Mouse (Mus musculus) midbrain, embryonic 16.5 days (tissue): ENCODE data around the gene Ascc1. TPM values are rescaled to one million over a fixed set of nuclear protein-coding genes. Genes with fewer than 3 reads are reported as not detected.
"Not testable (repeated sequence)": the region's sequence is repeated elsewhere in the genome, so short reads cannot be mapped to it uniquely, and the experiment has no call there.

ENCODE experiments used
- ATAC-seq: fragments of 200-750 bp; cut with Nextera tagmentation; 2 replicates; pipeline ENCODE4 v1.8.0; 2017; ENCODE audit warnings: moderate TSS enrichment
- H3K27ac ChIP-seq: fragments of 300-500 bp; sonication (generic); 2 replicates; pipeline ENCODE4 v1.5.1; 2014; ENCODE audit warnings: mild to moderate bottlenecking, low read length, mixed read lengths
- H3K27me3 ChIP-seq: fragments of 300-500 bp; sonication (generic); 2 replicates; pipeline ENCODE4 v1.6.1; 2014; ENCODE audit warnings: low read depth, low read length, mixed read lengths; ENCODE audit not compliant: control insufficient read depth, insufficient read depth
- H3K36me3 ChIP-seq: fragments of 300-500 bp; sonication (generic); 2 replicates; pipeline ENCODE4 v1.6.1; 2014; ENCODE audit warnings: mild to moderate bottlenecking, low read length, moderate library complexity, mixed read lengths; ENCODE audit not compliant: control insufficient read depth, insufficient read depth
- H3K4me1 ChIP-seq: fragments of 300-500 bp; sonication (generic); 2 replicates; pipeline ENCODE4 v1.6.1; 2014; ENCODE audit warnings: mild to moderate bottlenecking, low read length, mixed read lengths; ENCODE audit not compliant: control insufficient read depth, insufficient read depth
- H3K4me2 ChIP-seq: fragments of 300-500 bp; sonication (generic); 2 replicates; pipeline ENCODE4 v1.6.1; 2014; ENCODE audit warnings: mild to moderate bottlenecking, low read length, mixed read lengths
- H3K4me3 ChIP-seq: fragments of 300-500 bp; sonication (generic); 2 replicates; pipeline ENCODE4 v1.5.1; 2014; ENCODE audit warnings: low read depth, mild to moderate bottlenecking, low read length, moderate library complexity, mixed read lengths
- H3K9ac ChIP-seq: fragments of 300-500 bp; sonication (generic); 2 replicates; pipeline ENCODE4 v1.6.1; 2014; ENCODE audit warnings: low read depth, low read length, mixed read lengths
- H3K9me3 ChIP-seq: fragments of 300-500 bp; sonication (generic); replicated peaks from 2 replicates; pipeline ENCODE4 v1.6.1; 2014; ENCODE audit warnings: mild to moderate bottlenecking, low read length, mixed read lengths; ENCODE audit not compliant: control insufficient read depth, poor library complexity, severe bottlenecking
- WGBS: fragments of 180-500 bp; shearing (Covaris S2); extraction: QIAGEN DNeasy Blood & Tissue Kit; methylation state at CpG from one replicate; pipeline ENCODE4 v1.1.7; 2014; 5-methylcytosine and 5-hydroxymethylcytosine counted together
- polyA plus RNA-seq: library from polyadenylated mRNA; unstranded; fragments of >200 nt; fragmentation: Nextera tagmentation; extraction: Ambion mirVana; gene quantifications from 2 replicates; pipeline ENCODE4 v1.2.1, GENCODE M21; 2015

Ascc1 gene
- polyA plus RNA-seq, 1 experiment from 2014 or later, result 54.5 TPM

DNA sequence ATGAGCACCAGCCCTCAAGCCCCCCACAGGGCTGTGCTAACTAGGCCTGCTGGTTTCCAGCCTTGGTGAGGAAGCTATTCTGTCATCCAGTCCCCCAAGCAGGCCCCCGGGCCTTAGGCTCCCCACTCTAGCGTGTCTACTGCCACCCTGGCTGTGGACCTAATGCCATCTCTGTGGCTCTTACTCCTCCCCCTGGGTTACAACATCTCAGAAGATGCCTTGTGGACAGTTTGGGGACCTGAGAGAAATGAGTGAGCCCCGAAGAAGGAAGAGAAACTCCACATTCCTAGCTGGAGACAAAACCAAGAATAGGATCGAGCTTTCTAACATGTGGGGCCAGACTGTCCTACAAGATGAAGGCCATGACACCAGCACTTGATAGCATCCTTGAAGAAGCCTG, 127.9 kb downstream of the Ascc1 start:
- no peaks in the 10 kb centered on the region for H3K27me3 ChIP-seq
- no peak overlapping the region for H3K27ac ChIP-seq
- no peaks in the 10 kb centered on the region for H3K9me3 ChIP-seq
- no peak overlapping the region for H3K4me2 ChIP-seq
- 85% methylated on average over 4 of the region's 4 CpGs for WGBS
- H3K4me3 ChIP-seq, result no peak overlapping the region
- H3K9ac ChIP-seq, result no peak overlapping the region
- peaks cover 33% of the 10 kb centered on the region for H3K36me3 ChIP-seq
- no peaks in the 10 kb centered on the region for H3K4me1 ChIP-seq
- no peak for ATAC-seq

- H3K27ac ChIP-seq, result no peak overlapping the region
- ATAC-seq, result no peak
- no peak overlapping the region for H3K9ac ChIP-seq
- H3K9me3 ChIP-seq, result no peaks in the 10 kb centered on the region
- H3K4me2 ChIP-seq, result no peak overlapping the region
- H3K4me3 ChIP-seq, result no peak overlapping the region
- no peaks in the 10 kb centered on the region for H3K27me3 ChIP-seq
- WGBS, result 31% methylated on average over 6 of the region's 6 CpGs
- H3K36me3 ChIP-seq, result peaks cover 23% of the 10 kb centered on the region
- H3K4me1 ChIP-seq, result no peaks in the 10 kb centered on the region
These were observed 130.9 kb downstream of the Ascc1 start for GRCm38 (mm10) chr10:60133501-60133900.

DNA sequence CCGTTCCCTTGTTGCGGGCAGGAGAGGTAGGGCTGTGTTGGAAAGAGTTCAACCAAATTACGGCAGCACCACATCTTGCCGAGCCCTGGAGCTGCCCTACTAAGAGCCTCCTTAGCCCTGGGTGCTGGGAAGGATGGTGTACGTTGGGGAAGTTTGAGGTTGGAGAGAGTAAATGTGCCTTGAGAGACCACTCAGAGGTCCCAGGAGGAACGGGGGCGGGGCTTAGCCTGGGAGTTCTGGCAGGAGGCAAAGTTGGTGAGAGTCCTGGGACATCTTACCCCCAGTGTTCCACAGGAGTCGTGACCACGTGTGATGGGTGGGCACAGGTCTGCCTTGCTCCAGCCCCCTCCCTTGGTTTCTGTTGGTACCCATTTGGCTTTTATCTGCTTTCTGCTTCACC, 131.6 kb downstream of the Ascc1 start:
- H3K4me1 ChIP-seq, result no peaks in the 10 kb centered on the region
- no peak overlapping the region for H3K27ac ChIP-seq
- no peaks in the 10 kb centered on the region for H3K27me3 ChIP-seq
- H3K4me2 ChIP-seq, result no peak overlapping the region
- no peaks in the 10 kb centered on the region for H3K9me3 ChIP-seq
- no peak for ATAC-seq
- H3K36me3 ChIP-seq, result peaks cover 21% of the 10 kb centered on the region
- no peak overlapping the region for H3K9ac ChIP-seq
- no peak overlapping the region for H3K4me3 ChIP-seq
- WGBS, result 62% methylated on average over 9 of the region's 9 CpGs

DNA sequence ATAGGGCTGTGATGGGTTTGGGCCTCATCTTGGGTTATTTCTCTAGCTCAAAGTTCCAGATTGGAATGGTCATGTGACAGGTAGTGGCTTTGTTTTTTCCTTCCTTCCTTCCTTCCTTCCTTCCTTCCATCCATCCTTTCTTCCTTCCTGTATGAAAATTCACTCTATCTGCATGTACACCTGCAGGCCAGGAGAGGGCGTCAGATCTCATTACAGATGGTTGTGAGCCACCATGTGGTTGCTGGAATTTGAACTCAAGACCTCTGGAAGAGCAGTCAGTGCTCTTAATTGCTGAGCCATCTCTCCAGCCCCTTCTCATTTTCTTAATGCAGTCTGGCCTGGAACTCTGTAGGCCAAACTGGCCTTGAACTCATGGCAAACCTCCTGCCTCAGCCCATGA, 133.4 kb downstream of the Ascc1 start:
- H3K9me3 ChIP-seq, H3K9ac ChIP-seq, H3K4me3 ChIP-seq, H3K36me3 ChIP-seq, H3K4me1 ChIP-seq, H3K4me2 ChIP-seq, ATAC-seq, H3K27ac ChIP-seq, H3K27me3 ChIP-seq: not testable (repeated sequence)
- WGBS, result 50% methylated on average over 1 of the region's 1 CpGs

DNA sequence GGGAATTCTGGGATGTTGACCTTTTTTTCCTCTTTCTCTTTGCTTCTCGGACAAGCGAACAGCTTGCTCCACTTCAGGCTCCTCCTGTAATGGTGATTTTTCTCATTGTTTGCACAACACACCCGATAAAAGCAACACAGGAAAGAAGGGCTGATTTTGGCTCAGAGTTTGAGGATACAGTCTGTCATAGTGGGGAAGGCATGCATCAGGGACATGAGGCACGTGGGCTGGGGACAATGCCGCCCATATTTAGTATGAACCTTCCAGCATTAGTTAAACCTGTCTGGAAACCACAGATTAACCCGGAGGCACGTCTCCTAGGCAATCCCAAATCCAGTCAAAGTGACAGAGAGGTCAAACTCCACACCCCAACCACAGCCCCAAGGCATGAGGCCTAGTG, 134.3 kb downstream of the Ascc1 start:
- no peaks in the 10 kb centered on the region for H3K4me1 ChIP-seq
- H3K4me2 ChIP-seq, result no peak overlapping the region
- H3K4me3 ChIP-seq, result no peak overlapping the region
- H3K36me3 ChIP-seq, result no peaks in the 10 kb centered on the region
- no peak for ATAC-seq
- H3K9ac ChIP-seq, result no peak overlapping the region
- H3K27me3 ChIP-seq, result no peaks in the 10 kb centered on the region
- 74% methylated on average over 7 of the region's 7 CpGs for WGBS
- H3K9me3 ChIP-seq, result no peaks in the 10 kb centered on the region
- H3K27ac ChIP-seq, result peak overlapping the region; percentile 10; the same call in 1 of the 2 replicates

DNA sequence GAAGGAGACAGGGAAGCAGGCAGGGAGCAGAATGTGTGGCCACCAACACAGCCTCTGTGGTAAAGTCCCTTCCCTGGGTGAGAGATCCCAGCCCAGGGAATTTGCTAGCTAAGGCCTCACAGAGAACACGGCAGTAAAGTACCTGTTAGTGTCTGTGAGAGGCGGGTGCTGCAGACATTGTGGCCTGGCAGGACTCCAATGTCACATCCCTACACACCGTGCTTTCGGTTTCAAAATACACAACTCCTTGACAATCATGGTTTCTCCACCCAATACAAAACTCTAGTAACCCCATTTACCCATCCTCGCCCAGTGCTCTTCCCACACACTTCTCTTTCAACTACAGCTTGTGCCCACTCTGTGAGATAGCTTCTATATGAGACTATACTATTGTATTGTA, 136.1 kb downstream of the Ascc1 start:
- no peaks in the 10 kb centered on the region for H3K27me3 ChIP-seq
- WGBS, result 91% methylated on average over 5 of the region's 5 CpGs
- no peak overlapping the region for H3K9ac ChIP-seq
- no peaks in the 10 kb centered on the region for H3K4me1 ChIP-seq
- H3K36me3 ChIP-seq, result no peaks in the 10 kb centered on the region
- ATAC-seq, result no peak
- H3K4me2 ChIP-seq, result no peak overlapping the region
- no peak overlapping the region for H3K4me3 ChIP-seq
- H3K27ac ChIP-seq, result no peak overlapping the region
- no peaks in the 10 kb centered on the region for H3K9me3 ChIP-seq

DNA sequence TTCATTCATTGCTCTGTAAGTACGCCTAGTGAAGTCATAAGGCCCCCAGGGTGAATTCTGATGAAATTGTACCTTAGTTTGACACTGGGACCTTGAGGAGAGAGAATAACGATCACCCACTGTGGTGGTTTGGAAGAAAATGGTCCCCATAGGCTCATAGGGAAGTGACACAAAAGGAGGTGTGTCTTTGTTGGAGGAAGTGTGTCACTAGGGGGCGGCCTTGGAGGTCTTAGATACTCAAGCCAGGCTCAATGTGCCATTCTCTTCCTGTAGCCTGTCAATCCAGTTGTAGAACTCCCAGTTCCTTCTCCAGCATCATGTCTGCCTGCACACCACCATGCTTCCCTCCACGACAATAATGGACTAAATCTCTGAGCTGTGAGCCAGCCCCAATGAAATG, 138.1 kb downstream of the Ascc1 start:
- 85% methylated on average over 4 of the region's 4 CpGs for WGBS
- H3K9ac ChIP-seq, result no peak overlapping the region
- ATAC-seq, result no peak

DNA sequence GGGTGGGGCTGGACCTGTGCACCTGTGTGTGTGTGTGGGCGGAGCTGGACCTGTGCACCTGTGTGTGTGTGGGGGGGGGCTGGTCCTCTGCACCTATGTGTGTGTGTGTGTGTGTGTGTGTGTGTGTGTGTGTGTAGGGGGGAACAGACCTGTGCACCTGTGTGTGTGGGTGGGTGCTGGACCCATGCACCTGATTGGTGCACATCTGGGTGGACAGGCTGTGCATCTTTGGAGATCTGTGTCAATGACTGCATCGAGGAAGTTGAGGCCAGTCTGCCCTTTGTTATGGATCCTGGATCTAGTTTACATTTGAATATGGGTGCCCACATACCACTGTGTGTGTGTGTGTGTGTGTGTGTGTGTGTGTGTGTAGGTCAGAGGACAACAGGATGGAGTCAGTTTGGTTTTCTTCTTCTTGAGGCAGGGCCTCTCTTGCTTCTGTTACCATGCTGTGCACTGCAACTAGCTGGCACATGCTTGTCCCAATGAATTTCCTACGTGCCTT, 139.1 kb downstream of the Ascc1 start:
- WGBS, result 84% methylated on average over 3 of the region's 3 CpGs
- H3K36me3 ChIP-seq, result no peaks in the 10 kb centered on the region
- no peak for ATAC-seq
- no peak overlapping the region for H3K9ac ChIP-seq
- no peak overlapping the region for H3K4me2 ChIP-seq
- no peaks in the 10 kb centered on the region for H3K9me3 ChIP-seq
- no peak overlapping the region for H3K4me3 ChIP-seq
- no peaks in the 10 kb centered on the region for H3K27me3 ChIP-seq
- H3K4me1 ChIP-seq, result no peaks in the 10 kb centered on the region
- H3K27ac ChIP-seq, result no peak overlapping the region

More for the DNA sequence above, 138.1 kb downstream of the Ascc1 start:
- no peak overlapping the region for H3K27ac ChIP-seq
- H3K27me3 ChIP-seq, result no peaks in the 10 kb centered on the region
- H3K4me1 ChIP-seq, result no peaks in the 10 kb centered on the region
- H3K9me3 ChIP-seq, result no peaks in the 10 kb centered on the region
- no peak overlapping the region for H3K4me2 ChIP-seq
- no peak overlapping the region for H3K4me3 ChIP-seq
- no peaks in the 10 kb centered on the region for H3K36me3 ChIP-seq

DNA sequence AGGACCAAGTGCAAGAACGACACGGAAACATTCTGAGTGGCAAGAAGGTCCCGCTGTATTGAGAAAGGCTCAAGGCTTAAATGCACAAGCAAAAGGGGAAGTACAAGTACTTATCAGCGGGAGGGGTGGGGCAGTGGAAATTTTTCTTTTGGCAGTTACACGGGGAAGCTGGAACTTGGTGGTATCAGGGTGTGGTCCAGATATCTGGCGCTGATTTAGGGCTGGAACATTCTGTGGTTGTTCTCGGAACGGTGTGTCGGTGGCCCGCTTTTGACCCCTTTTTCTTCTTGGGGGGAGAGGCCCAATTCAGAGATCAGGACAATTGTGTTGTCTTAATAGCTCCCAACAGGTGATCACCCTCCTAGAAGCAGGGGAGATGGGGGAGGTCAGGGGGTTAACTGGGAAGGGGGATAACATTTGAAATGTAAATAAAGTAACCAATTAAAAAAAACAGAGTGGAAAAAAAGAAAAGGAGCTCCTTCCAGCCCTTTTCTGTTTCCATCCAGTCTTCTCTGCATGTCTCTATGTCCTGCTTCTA, 145.0 kb downstream of the Ascc1 start:
- not testable (repeated sequence) for H3K27me3 ChIP-seq, H3K9me3 ChIP-seq, ATAC-seq, H3K4me1 ChIP-seq, H3K36me3 ChIP-seq, H3K27ac ChIP-seq, H3K9ac ChIP-seq, H3K4me2 ChIP-seq, H3K4me3 ChIP-seq
- WGBS, result 75% methylated on average over 10 of the region's 10 CpGs
